In genomic region chr10:53997301-53997700, GRCm38 (mm10) we compare ENCODE assay signal across 35 mouse cellular contexts.
"Had no signal": no experiment of that assay in that cellular context is flagged by ENCODE, and none has a peak within 500 bp of the region (broad histone marks: within the 10 kb centered on the region; RNA-seq: fewer than 3 reads in every experiment).

No protein-coding gene starts in this region.

- H3K27me3 ChIP-seq: heart, embryonic 12.5 days; heart, embryonic 13.5 days; heart, embryonic 15.5 days; hindbrain, embryonic 12.5 days; hindbrain, embryonic 13.5 days; hindbrain, embryonic 15.5 days; intestine, embryonic 15.5 days; kidney, embryonic 15.5 days had no signal

- H3K9ac ChIP-seq: heart, embryonic 12.5 days; heart, embryonic 13.5 days; heart, embryonic 15.5 days; hindbrain, embryonic 12.5 days; hindbrain, embryonic 13.5 days; hindbrain, embryonic 14.5 days; hindbrain, embryonic 15.5 days; intestine, embryonic 15.5 days; kidney, embryonic 15.5 days had no signal

- DNase-seq: heart, adult 2 months; heart, postnatal 10 days; heart, postnatal 14 days; heart, postnatal 4 days; kidney, adult 11 months; kidney, adult 18-20 months; kidney, adult 2 months; kidney, adult 8-10 months; kidney, adult 9 months; kidney, postnatal 10 days; kidney, postnatal 14 days; kidney, postnatal 25 days; kidney, postnatal 36 days; kidney, postnatal 4 days; layer of hippocampus, adult 9-11 months; layer of hippocampus, postnatal 36 days had no signal

- H3K9me3 ChIP-seq: heart, embryonic 10.5 days; heart, embryonic 12.5 days; heart, embryonic 13.5 days; heart, embryonic 15.5 days; hindbrain, embryonic 10.5 days; hindbrain, embryonic 12.5 days; hindbrain, embryonic 13.5 days; hindbrain, embryonic 15.5 days; intestine, embryonic 15.5 days; kidney, embryonic 15.5 days had no signal

- H3K4me2 ChIP-seq: heart, embryonic 11.5 days; heart, embryonic 12.5 days; heart, embryonic 13.5 days; heart, embryonic 15.5 days; hindbrain, embryonic 12.5 days; hindbrain, embryonic 13.5 days; hindbrain, embryonic 14.5 days; hindbrain, embryonic 15.5 days; intestine, embryonic 15.5 days; kidney, embryonic 15.5 days had no signal

- H3K27ac ChIP-seq: heart, adult 2 months; heart, embryonic 10.5 days; heart, embryonic 13.5 days; heart, embryonic 15.5 days; hindbrain, embryonic 10.5 days; hindbrain, embryonic 12.5 days; hindbrain, embryonic 13.5 days; hindbrain, embryonic 14.5 days; hindbrain, embryonic 15.5 days; hindbrain, postnatal 0 days; intestine, embryonic 15.5 days; kidney, embryonic 15.5 days; kidney, postnatal 0 days; layer of hippocampus, adult 2 months had no signal

- H3K4me3 ChIP-seq: heart, adult 2 months; heart, embryonic 10.5 days; heart, embryonic 12.5 days; heart, embryonic 13.5 days; heart, embryonic 15.5 days; hindbrain, embryonic 10.5 days; hindbrain, embryonic 12.5 days; hindbrain, embryonic 13.5 days; hindbrain, embryonic 15.5 days; intestine, embryonic 15.5 days; kidney, embryonic 15.5 days; layer of hippocampus, adult 2 months had no signal

- H3K4me1 ChIP-seq: heart, embryonic 10.5 days; heart, embryonic 12.5 days; heart, embryonic 13.5 days; heart, embryonic 15.5 days; hindbrain, embryonic 10.5 days; hindbrain, embryonic 12.5 days; hindbrain, embryonic 13.5 days; hindbrain, embryonic 15.5 days; intestine, embryonic 15.5 days had no signal

- H3K36me3 ChIP-seq: heart, embryonic 10.5 days; heart, embryonic 12.5 days; heart, embryonic 13.5 days; heart, embryonic 15.5 days; hindbrain, embryonic 10.5 days; hindbrain, embryonic 12.5 days; hindbrain, embryonic 13.5 days; hindbrain, embryonic 15.5 days; intestine, embryonic 15.5 days; kidney, embryonic 15.5 days had no signal

- ATAC-seq: hindbrain, embryonic 16.5 days; hindbrain, postnatal 0 days; inflammation-experienced regulatory T-cells, adult 6 months; intestine, embryonic 15.5 days; intestine, embryonic 16.5 days; intestine, postnatal 0 days had no signal
